Mouse (Mus musculus): ENCODE data around the gene Mob3b. TPM values are rescaled to one million over a fixed set of nuclear protein-coding genes. Genes with fewer than 3 reads are reported as not detected.
A peak's percentile ranks its signal among the peaks of the same experiment; 100 is the strongest.

The Mob3b gene
- polyA plus RNA-seq, 1 experiment from 2014 or later, result 3.6 TPM

GRCm38 (mm10) chr4:35125299-35125777 is 31.9 kb downstream of the Mob3b start:
- H3K27ac ChIP-seq (replicated peaks), result peak overlapping the region; percentile 15

GRCm38 (mm10) chr4:35124027-35124426 is 33.3 kb downstream of the Mob3b start:
- H3K4me2 ChIP-seq, result no peak overlapping the region

More at GRCm38 (mm10) chr4:35125299-35125777, 31.9 kb downstream of the Mob3b start:
- WGBS, result 6% methylated on average over 6 of the region's 6 CpGs
- H3K4me1 ChIP-seq (replicated peaks), result peaks cover 48% of the 10 kb centered on the region
- ATAC-seq (ENCODE audit: low read depth), result peak; percentile 85
- H3K36me3 ChIP-seq, result no peaks in the 10 kb centered on the region
- H3K4me2 ChIP-seq, result peak overlapping the region; percentile 20; the same call in 1 of the 2 replicates
- H3K9me3 ChIP-seq, result no peaks in the 10 kb centered on the region
- peak overlapping the region; percentile 1; the same call in 1 of the 2 replicates for H3K9ac ChIP-seq
- H3K27me3 ChIP-seq, result no peaks in the 10 kb centered on the region
- no peak overlapping the region for H3K4me3 ChIP-seq

GRCm38 (mm10) chr4:35123087-35123486 is 34.2 kb downstream of the Mob3b start:
- Histone ChIP-seq H3K4me1 (replicated peaks) (peaks cover 48% of the 10 kb centered on the region), H3K36me3 (no peaks in the 10 kb centered on the region), H3K4me3 (no peak overlapping the region), H3K4me2 (no peak overlapping the region), H3K9me3 (no peaks in the 10 kb centered on the region), H3K27me3 (no peaks in the 10 kb centered on the region), H3K27ac (replicated peaks) (no peak overlapping the region), H3K9ac (no peak overlapping the region)
- WGBS, result 65% methylated on average over 5 of the region's 5 CpGs
- ATAC-seq (ENCODE audit: low read depth), result no peak

More at GRCm38 (mm10) chr4:35124027-35124426, 33.3 kb downstream of the Mob3b start:
- no peaks in the 10 kb centered on the region for H3K27me3 ChIP-seq
- WGBS, result 81% methylated on average over 11 of the region's 11 CpGs
- no peaks in the 10 kb centered on the region for H3K9me3 ChIP-seq
- H3K4me3 ChIP-seq, result no peak overlapping the region
- no peaks in the 10 kb centered on the region for H3K36me3 ChIP-seq
- ATAC-seq (ENCODE audit: low read depth), result no peak
- no peak overlapping the region for H3K27ac ChIP-seq (replicated peaks)
- H3K9ac ChIP-seq, result no peak overlapping the region
- peaks cover 48% of the 10 kb centered on the region for H3K4me1 ChIP-seq (replicated peaks)

- no peak overlapping the region for H3K9ac ChIP-seq
- no peak overlapping the region for H3K4me3 ChIP-seq
- H3K36me3 ChIP-seq, result no peaks in the 10 kb centered on the region
- 44% methylated on average over 12 of the region's 12 CpGs for WGBS
- no peaks in the 10 kb centered on the region for H3K27me3 ChIP-seq
- no peaks in the 10 kb centered on the region for H3K9me3 ChIP-seq
- H3K4me1 ChIP-seq (replicated peaks), result peaks cover 39% of the 10 kb centered on the region
- peak overlapping the region; percentile 7; the same call in 1 of the 2 replicates for H3K4me2 ChIP-seq
- no peak overlapping the region for H3K27ac ChIP-seq (replicated peaks)
- ATAC-seq (ENCODE audit: low read depth), result no peak
These were observed 36.2 kb downstream of the Mob3b start for GRCm38 (mm10) chr4:35121060-35121459.

- no peaks in the 10 kb centered on the region for H3K36me3 ChIP-seq
- no peak overlapping the region for H3K9ac ChIP-seq
- no peaks in the 10 kb centered on the region for H3K27me3 ChIP-seq
- H3K4me2 ChIP-seq, result no peak overlapping the region
- no peak overlapping the region for H3K27ac ChIP-seq (replicated peaks)
- 93% methylated on average over 8 of the region's 8 CpGs for WGBS
- no peak for ATAC-seq (ENCODE audit: low read depth)
- H3K9me3 ChIP-seq, result no peaks in the 10 kb centered on the region
- H3K4me3 ChIP-seq, result no peak overlapping the region
- peaks cover 34% of the 10 kb centered on the region for H3K4me1 ChIP-seq (replicated peaks)
These were observed 36.7 kb downstream of the Mob3b start for GRCm38 (mm10) chr4:35120575-35120974.

- no peaks in the 10 kb centered on the region for H3K9me3 ChIP-seq
- H3K4me2 ChIP-seq, result no peak overlapping the region
- ATAC-seq (ENCODE audit: low read depth), result no peak
- no peak overlapping the region for H3K9ac ChIP-seq
- WGBS, result 81% methylated on average over 4 of the region's 4 CpGs
- no peak overlapping the region for H3K27ac ChIP-seq (replicated peaks)
- H3K4me3 ChIP-seq, result no peak overlapping the region
- no peaks in the 10 kb centered on the region for H3K27me3 ChIP-seq
- peaks cover 30% of the 10 kb centered on the region for H3K4me1 ChIP-seq (replicated peaks)
- no peaks in the 10 kb centered on the region for H3K36me3 ChIP-seq
These were observed 37.1 kb downstream of the Mob3b start for GRCm38 (mm10) chr4:35120159-35120558.

GRCm38 (mm10) chr4:35118851-35119250 is 38.4 kb downstream of the Mob3b start:
- no peak for ATAC-seq (ENCODE audit: low read depth)
- Histone ChIP-seq H3K4me3 (no peak overlapping the region), H3K4me2 (no peak overlapping the region), H3K4me1 (replicated peaks) (peaks cover 19% of the 10 kb centered on the region; the same call in 1 of the 2 replicates), H3K36me3 (no peaks in the 10 kb centered on the region), H3K9me3 (no peaks in the 10 kb centered on the region), H3K27ac (replicated peaks) (no peak overlapping the region), H3K9ac (no peak overlapping the region), H3K27me3 (no peaks in the 10 kb centered on the region)
- 93% methylated on average over 2 of the region's 2 CpGs for WGBS

GRCm38 (mm10) chr4:35117144-35117543 is 40.1 kb downstream of the Mob3b start:
- 89% methylated on average over 3 of the region's 3 CpGs for WGBS
- no peaks in the 10 kb centered on the region for H3K36me3 ChIP-seq
- H3K4me3 ChIP-seq, result no peak overlapping the region
- H3K9ac ChIP-seq, result no peak overlapping the region
- H3K4me1 ChIP-seq (replicated peaks), result peaks cover 7% of the 10 kb centered on the region; the same call in 1 of the 2 replicates
- no peaks in the 10 kb centered on the region for H3K27me3 ChIP-seq
- H3K9me3 ChIP-seq, result no peaks in the 10 kb centered on the region
- H3K4me2 ChIP-seq, result no peak overlapping the region
- ATAC-seq (ENCODE audit: low read depth), result no peak
- H3K27ac ChIP-seq (replicated peaks), result no peak overlapping the region

GRCm38 (mm10) chr4:35115933-35116332 is 41.4 kb downstream of the Mob3b start:
- ATAC-seq (ENCODE audit: low read depth), result no peak
- Histone ChIP-seq H3K27ac (replicated peaks) (no peak overlapping the region), H3K9ac (no peak overlapping the region), H3K27me3 (no peaks in the 10 kb centered on the region), H3K4me2 (no peak overlapping the region), H3K9me3 (no peaks in the 10 kb centered on the region), H3K36me3 (no peaks in the 10 kb centered on the region), H3K4me1 (replicated peaks) (peaks cover 2% of the 10 kb centered on the region; the same call in 1 of the 2 replicates), H3K4me3 (no peak overlapping the region)
- 67% methylated on average over 6 of the region's 6 CpGs for WGBS

- H3K4me1 ChIP-seq (replicated peaks), result no peaks in the 10 kb centered on the region
- no peak overlapping the region for H3K9ac ChIP-seq
- no peak overlapping the region for H3K4me3 ChIP-seq
- no peak overlapping the region for H3K27ac ChIP-seq (replicated peaks)
- no peaks in the 10 kb centered on the region for H3K36me3 ChIP-seq
- H3K27me3 ChIP-seq, result no peaks in the 10 kb centered on the region
- no peak for ATAC-seq (ENCODE audit: low read depth)
- 51% methylated on average over 2 of the region's 2 CpGs for WGBS
- H3K4me2 ChIP-seq, result no peak overlapping the region
- no peaks in the 10 kb centered on the region for H3K9me3 ChIP-seq
These were observed 42.3 kb downstream of the Mob3b start for GRCm38 (mm10) chr4:35114950-35115349.

- Histone ChIP-seq H3K9me3 (no peaks in the 10 kb centered on the region), H3K4me1 (replicated peaks) (no peaks in the 10 kb centered on the region), H3K36me3 (no peaks in the 10 kb centered on the region), H3K27ac (replicated peaks) (no peak overlapping the region), H3K4me3 (no peak overlapping the region), H3K27me3 (no peaks in the 10 kb centered on the region), H3K9ac (no peak overlapping the region), H3K4me2 (no peak overlapping the region)
- ATAC-seq (ENCODE audit: low read depth), result no peak
- 81% methylated on average over 13 of the region's 13 CpGs for whole genome bisulfite sequencing
These were observed 43.6 kb downstream of the Mob3b start for GRCm38 (mm10) chr4:35113516-35114248.

- Histone ChIP-seq H3K4me3 (no peak overlapping the region), H3K27ac (replicated peaks) (no peak overlapping the region), H3K27me3 (no peaks in the 10 kb centered on the region), H3K4me2 (no peak overlapping the region), H3K9ac (no peak overlapping the region), H3K36me3 (no peaks in the 10 kb centered on the region), H3K4me1 (replicated peaks) (no peaks in the 10 kb centered on the region), H3K9me3 (no peaks in the 10 kb centered on the region)
- 88% methylated on average over 4 of the region's 4 CpGs for WGBS
- no peak for ATAC-seq (ENCODE audit: low read depth)
These were observed 44.8 kb downstream of the Mob3b start for GRCm38 (mm10) chr4:35112452-35112851.
